Mouse (Mus musculus) megakaryocyte-erythroid progenitor cell, adult 5-6 weeks (primary cell): ENCODE measurements around the gene Cmpk1. TPM values are rescaled to one million over a fixed set of nuclear protein-coding genes. Genes with fewer than 3 reads are reported as not detected.

ENCODE experiments used
- ATAC-seq: replicated peaks from 2 replicates; pipeline ENCODE4 v1.8.0; 2016; ENCODE audit warnings: mild to moderate bottlenecking, inconsistent platforms; ENCODE audit not compliant: severe bottlenecking, poor library complexity, low FRiP score, low TSS enrichment
- total RNA-seq, 2 experiments: library from RNA; stranded (forward) in 1 of 2; stranded (reverse) in 1 of 2; fragments of 200-1000, 215-1000 nt in 1 of 2; fragments of >200 nt in 1 of 2; fragmentation: Nextera tagmentation in 1 of 2; gene quantifications; 2 replicates each; pipeline ENCODE4 v1.2.3; 2014 to 2017

Cmpk1 gene
- total RNA-seq, 2 experiments from 2014 or later, result 50.3 to 136 TPM

GRCm38 (mm10) chr4:114947852-114948481 is 39.1 kb downstream of the Cmpk1 start:
- no peak for ATAC-seq

- peak; percentile 96 for ATAC-seq
Measured at GRCm38 (mm10) chr4:114947395-114947794, 39.6 kb downstream of the Cmpk1 start.

GRCm38 (mm10) chr4:114946416-114946815 is 40.6 kb downstream of the Cmpk1 start:
- ATAC-seq, result no peak

GRCm38 (mm10) chr4:114945021-114945420 is 42.0 kb downstream of the Cmpk1 start:
- no peak for ATAC-seq

GRCm38 (mm10) chr4:114942583-114942982 is 44.5 kb downstream of the Cmpk1 start:
- ATAC-seq, result no peak

- ATAC-seq, result no peak
Measured at GRCm38 (mm10) chr4:114942112-114942511, 44.9 kb downstream of the Cmpk1 start.

DNA sequence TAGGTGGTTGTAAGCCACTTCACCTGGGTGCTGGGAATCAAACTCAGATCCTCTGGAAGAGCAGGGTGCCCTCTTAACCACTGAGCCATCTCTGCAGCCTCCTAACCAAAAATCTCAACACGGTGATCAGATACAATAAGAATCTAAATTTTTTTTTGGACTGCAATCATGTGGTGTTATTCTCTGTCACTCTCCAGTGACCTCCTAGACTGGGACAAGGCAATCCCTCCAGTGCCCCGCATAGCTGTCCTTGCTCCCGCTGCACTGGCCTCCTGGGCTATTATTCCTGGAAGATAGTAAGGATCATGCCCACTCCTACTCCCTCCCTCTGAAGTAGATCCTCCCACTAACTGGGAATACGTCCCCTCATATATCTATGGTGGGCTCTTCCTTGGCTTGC is 45.7 kb downstream of the Cmpk1 start:
- no peak for ATAC-seq

- ATAC-seq, result no peak
Measured at GRCm38 (mm10) chr4:114938248-114938647, 48.8 kb downstream of the Cmpk1 start.

DNA sequence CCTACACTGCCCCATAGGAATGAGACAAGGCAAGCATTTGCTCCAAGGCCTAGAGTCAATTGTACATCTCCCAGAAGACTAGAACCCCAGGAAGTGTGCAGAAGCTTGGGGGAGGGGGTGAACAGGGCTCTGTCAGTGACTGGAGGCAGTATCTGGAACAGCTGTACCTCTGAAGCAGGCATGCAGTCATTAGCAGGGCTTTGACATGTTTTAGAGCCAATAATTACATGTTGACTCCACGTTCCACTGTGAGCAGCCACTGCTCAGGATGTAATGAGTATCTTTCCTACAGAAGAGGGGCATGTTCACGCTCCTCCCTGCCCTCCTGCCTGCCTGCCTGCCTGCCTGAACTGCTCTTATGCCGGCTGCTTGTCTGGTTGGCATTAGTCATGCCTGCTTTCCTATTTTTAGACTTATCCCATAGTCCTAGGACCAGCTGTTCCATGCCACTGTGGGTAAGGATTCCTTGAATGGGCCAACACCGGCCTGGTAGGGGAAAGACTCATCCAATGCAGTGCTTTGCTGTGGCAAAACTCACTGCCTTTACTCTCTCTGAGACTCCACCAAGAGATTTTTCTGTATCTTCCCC is 49.5 kb downstream of the Cmpk1 start:
- no peak for ATAC-seq

- no peak for ATAC-seq
Measured at GRCm38 (mm10) chr4:114934188-114934587, 52.9 kb downstream of the Cmpk1 start.

GRCm38 (mm10) chr4:114932747-114933146 is 54.3 kb downstream of the Cmpk1 start:
- no peak for ATAC-seq

DNA sequence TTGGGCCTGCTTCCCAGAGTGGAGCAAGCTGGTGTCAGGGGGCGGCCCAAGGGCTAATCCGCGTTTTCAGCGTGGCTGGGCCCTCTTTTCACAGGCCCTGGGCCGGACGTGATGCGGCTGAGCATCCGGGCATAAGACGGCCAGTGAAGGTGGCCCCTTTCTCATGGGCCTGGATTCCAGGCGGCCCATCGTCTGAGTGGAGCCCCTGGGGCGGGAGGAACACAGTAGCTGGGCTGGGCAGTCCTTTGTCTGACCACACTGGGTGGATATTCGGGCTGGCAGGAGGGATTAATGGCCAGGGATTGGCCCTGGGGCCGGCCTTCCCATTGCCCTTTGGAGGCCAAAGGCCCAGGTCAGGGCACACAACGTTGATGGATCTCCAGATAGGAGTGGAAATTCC is 57.9 kb downstream of the Cmpk1 start:
- no peak for ATAC-seq

DNA sequence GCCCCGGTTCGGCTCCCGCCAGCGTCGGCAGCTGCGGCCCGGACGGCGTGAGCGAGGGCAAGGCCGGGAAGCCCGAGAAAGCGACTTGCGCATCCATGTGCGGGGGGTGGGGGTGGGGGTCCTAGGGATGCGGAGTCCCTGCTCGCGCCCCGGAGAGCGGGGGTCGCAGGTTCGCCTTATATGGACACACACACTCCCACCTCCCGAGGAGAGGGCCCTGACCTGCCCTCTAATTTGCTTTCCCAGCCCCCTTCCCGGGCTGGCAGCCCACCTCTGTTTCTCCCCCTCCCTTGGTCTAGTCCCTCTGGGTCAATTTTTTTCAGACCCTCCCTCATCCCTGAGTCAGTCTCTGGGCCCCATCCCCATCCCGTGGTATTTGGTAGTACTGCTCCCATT is 61.1 kb downstream of the Cmpk1 start, which contains the start of gene Foxe3:
Gene Foxe3 (minus strand): TSS at position 97 of the 396 bp plus-strand sequence.
- no peak for ATAC-seq

DNA sequence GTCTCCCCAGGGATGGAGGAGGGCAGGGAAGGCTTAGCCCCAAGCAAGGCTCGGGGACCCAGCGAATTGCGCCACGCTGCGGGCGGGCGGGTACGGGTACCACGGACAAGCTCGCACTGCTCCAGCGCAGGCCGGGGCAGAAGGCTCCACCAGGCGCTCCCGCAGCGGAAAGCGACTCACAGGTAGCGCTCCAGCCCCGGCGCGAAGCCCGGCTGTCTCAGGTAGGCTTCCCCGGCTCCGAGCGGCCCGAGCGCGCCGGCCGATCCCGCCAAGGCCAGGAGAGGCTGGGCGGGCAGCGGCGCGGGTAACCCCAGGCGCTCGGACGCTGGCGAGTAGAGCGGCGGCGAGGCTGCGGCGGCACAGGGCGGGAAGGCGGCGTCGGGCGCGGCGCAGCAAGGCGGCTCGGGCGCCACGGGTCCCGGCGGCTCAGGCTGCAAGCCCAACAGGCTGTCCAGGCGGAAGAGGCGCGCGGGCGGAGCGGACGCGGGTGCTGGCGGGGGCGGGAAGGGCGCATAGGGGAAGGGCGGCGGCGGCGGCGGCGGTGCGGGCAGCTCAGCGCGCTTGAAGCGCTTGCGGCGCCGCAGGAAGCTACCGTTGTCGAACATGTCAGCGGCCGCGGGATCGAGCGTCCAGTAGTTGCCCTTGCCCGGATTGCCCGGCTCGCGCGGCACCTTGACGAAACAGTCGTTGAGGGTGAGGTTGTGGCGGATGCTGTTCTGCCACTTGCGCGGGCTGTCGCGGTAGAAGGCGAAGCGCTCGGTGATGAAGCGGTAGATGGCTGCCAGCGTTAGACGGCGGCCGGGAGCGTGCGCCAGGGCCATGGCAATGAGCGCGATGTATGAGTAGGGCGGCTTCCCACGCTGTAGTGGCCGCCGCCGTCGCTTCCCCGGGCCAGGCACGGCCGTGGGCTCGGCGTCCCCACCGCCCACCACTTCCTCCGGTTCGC is 61.8 kb downstream of the Cmpk1 start:
- ATAC-seq, result peak; percentile 39; the same call in 1 of the 2 replicates

DNA sequence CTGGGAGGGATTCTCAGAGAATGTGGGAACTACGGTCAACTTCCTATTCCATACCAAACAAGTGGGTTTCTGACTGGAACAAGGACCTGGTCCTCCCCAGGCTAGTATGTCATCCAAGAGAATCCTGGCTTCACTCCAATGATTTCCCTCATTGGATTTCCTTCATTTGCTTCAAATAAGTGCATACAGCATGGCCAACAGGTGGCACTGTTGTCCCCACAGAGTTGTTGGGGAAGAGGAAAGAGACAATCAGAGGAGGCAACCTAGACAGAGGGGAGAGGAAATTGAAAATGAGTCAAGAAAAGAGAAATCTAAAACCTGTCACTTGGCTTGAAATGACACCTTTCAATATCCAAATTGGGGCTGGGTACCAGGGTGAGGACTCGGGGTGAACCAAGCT is 70.0 kb downstream of the Cmpk1 start:
- ATAC-seq, result peak; percentile 68

DNA sequence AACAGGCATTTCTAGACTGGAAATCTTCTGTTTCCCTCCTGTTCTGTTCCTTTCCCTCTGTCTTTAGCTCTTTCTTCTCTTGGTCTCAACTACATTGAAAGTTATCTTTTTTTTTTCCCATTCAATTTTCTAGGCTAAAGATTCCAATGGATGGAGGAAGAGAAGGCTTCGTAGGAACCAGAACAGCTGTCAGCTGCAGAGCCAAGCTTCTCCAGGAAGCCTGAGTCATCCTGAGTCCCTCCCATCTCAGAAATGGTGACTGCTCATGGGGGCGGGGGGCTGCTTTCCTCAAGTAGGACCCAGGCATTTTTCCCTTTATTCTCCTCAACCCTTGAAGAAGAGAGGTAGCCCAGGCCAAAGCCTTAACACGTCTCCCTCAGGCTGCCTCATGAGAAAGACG is 71.0 kb downstream of the Cmpk1 start:
- no peak for ATAC-seq

DNA sequence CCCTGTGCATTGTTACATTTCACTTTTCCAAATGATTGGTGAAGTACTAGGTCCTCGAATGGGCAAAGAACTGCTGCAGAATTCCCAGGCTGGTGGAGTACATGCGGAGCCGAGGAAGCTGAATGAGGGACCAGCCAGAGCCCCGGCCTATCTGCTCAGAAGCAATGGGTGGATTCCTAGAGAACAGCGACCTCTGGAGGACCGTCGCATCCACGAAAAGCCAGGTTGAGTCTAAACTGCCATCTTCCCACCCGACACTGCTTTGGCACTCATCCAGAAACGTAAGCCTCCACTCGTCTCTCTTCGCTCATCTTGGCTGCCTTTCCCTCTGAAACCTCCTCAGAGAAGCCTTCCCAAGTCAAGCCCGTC is 73.5 kb downstream of the Cmpk1 start:
- no peak for ATAC-seq

- ATAC-seq, result no peak
Measured at GRCm38 (mm10) chr4:114912705-114913593, 74.1 kb downstream of the Cmpk1 start.
